Mouse (Mus musculus): ENCODE measurements around the gene Sct.

DNA sequence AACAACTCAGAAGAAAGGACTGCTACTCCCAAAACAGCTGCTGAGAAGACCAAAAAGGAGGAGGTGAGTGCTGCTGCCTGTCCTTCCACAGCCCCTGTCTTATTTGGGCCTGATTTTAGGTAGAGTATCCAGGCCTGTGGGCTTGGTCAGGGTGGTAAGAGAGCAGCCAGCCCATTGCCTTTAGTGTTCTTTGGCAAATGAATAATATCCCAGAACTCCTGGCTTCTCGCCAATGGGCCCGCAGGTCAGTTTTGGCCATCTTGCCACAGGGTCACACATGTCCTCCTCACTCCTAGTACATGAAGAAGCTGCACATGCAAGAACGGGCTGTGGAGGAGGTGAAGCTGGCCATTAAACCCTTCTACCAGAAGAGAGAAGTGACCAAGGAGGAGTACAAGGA lies 17.5 kb downstream of the Sct start:
- TF ChIP-seq CTCF (IDR thresholded peaks at IDR 0.05; ENCODE audit: control insufficient read depth, insufficient read depth, insufficient replicate concordance, low read depth, low read length) (no peak), POLR2A (IDR thresholded peaks at IDR 0.05; ENCODE audit: control insufficient read depth, low read depth, low read length) (no peak; the same call in 1 of the 2 replicates)
